Mouse (Mus musculus): ENCODE measurements around the gene Parp4. TPM values are rescaled to one million over a fixed set of nuclear protein-coding genes. Genes with fewer than 3 reads are reported as not detected.

The Parp4 gene
- 0.94 and 1.6 TPM in 2 replicates for polyA plus RNA-seq (2015; fragmentation: Nextera tagmentation; extraction: Ambion mirVana)

- no peak within 1 kb of the TSS for H3K27ac ChIP-seq
- H3K4me1 ChIP-seq: peaks cover 17% of the 10 kb centered on the region
- H3K9me3 ChIP-seq: no peaks in the 10 kb centered on the region
- no peak for ATAC-seq (replicated peaks)
- H3K27me3 ChIP-seq (replicated peaks): peaks cover 9% of the 10 kb centered on the region; the same call in 1 of the 2 replicates
- no peaks in the 10 kb centered on the region for H3K36me3 ChIP-seq (replicated peaks)
- H3K4me3 ChIP-seq: peak within 1 kb of the TSS; percentile 40
- H3K4me2 ChIP-seq: peak within 1 kb of the TSS; percentile 61
- peak within 1 kb of the TSS; percentile 17; the same call in 1 of the 2 replicates for H3K9ac ChIP-seq
- WGBS: 2% methylated on average over 24 of the region's 24 CpGs
Measured at GRCm38 (mm10) chr14:56575416-56575815, at the start of gene Parp4, which contains the start of gene Cenpj. Gene Parp4, plus strand, starts transcription at chr14:56575619. Gene Cenpj, minus strand, starts transcription at chr14:56575425.

- ATAC-seq (replicated peaks): no peak
- Histone ChIP-seq H3K27ac (no peak overlapping the region), H3K9me3 (no peaks in the 10 kb centered on the region), H3K36me3 (replicated peaks) (peaks cover 5% of the 10 kb centered on the region; the same call in 1 of the 2 replicates), H3K4me2 (no peak overlapping the region), H3K9ac (no peak overlapping the region), H3K27me3 (replicated peaks) (no peaks in the 10 kb centered on the region), H3K4me1 (no peaks in the 10 kb centered on the region), H3K4me3 (no peak overlapping the region)
- WGBS: 85% methylated on average over 2 of the region's 2 CpGs
Measured at GRCm38 (mm10) chr14:56530788-56531187, 44.6 kb upstream of the Parp4 start.

- Histone ChIP-seq H3K36me3 (replicated peaks) (0 out of 2 replicates have a peak, but pooled peaks cover 4% of the 10 kb centered on the region), H3K4me1 (no peaks in the 10 kb centered on the region), H3K27ac (no peak overlapping the region), H3K4me2 (no peak overlapping the region), H3K9me3 (no peaks in the 10 kb centered on the region), H3K9ac (no peak overlapping the region), H3K4me3 (no peak overlapping the region), H3K27me3 (replicated peaks) (no peaks in the 10 kb centered on the region)
- WGBS: 83% methylated on average over 1 of the region's 1 CpGs
- no peak for ATAC-seq (replicated peaks)
Measured at GRCm38 (mm10) chr14:56544946-56545345, 30.5 kb upstream of the Parp4 start.

GRCm38 (mm10) chr14:56545491-56545890, 29.9 kb upstream of the Parp4 start:
- WGBS: 95% methylated on average over 4 of the region's 4 CpGs

GRCm38 (mm10) chr14:56550960-56551359, 24.5 kb upstream of the Parp4 start:
- no peak for ATAC-seq (replicated peaks)
- H3K36me3 ChIP-seq (replicated peaks): peaks cover 11% of the 10 kb centered on the region; the same call in 1 of the 2 replicates
- H3K4me2 ChIP-seq: no peak overlapping the region
- H3K4me1 ChIP-seq: no peaks in the 10 kb centered on the region
- no peak overlapping the region for H3K27ac ChIP-seq
- H3K9me3 ChIP-seq: no peaks in the 10 kb centered on the region
- H3K9ac ChIP-seq: no peak overlapping the region
- no peak overlapping the region for H3K4me3 ChIP-seq
- H3K27me3 ChIP-seq (replicated peaks): no peaks in the 10 kb centered on the region
- WGBS: 89% methylated on average over 4 of the region's 4 CpGs

More at GRCm38 (mm10) chr14:56545491-56545890, 29.9 kb upstream of the Parp4 start:
- Histone ChIP-seq H3K36me3 (replicated peaks) (0 out of 2 replicates have a peak, but pooled peaks cover 4% of the 10 kb centered on the region), H3K27me3 (replicated peaks) (no peaks in the 10 kb centered on the region), H3K4me3 (no peak overlapping the region), H3K27ac (no peak overlapping the region), H3K4me2 (no peak overlapping the region), H3K9me3 (no peaks in the 10 kb centered on the region), H3K9ac (no peak overlapping the region), H3K4me1 (no peaks in the 10 kb centered on the region)
- ATAC-seq (replicated peaks): no peak

GRCm38 (mm10) chr14:56552924-56553323, 22.5 kb upstream of the Parp4 start:
- no peaks in the 10 kb centered on the region for H3K27me3 ChIP-seq (replicated peaks)
- no peaks in the 10 kb centered on the region for H3K4me1 ChIP-seq
- 95% methylated on average over 6 of the region's 6 CpGs for WGBS
- H3K9me3 ChIP-seq: no peaks in the 10 kb centered on the region
- ATAC-seq (replicated peaks): no peak
- no peak overlapping the region for H3K9ac ChIP-seq
- H3K36me3 ChIP-seq (replicated peaks): peaks cover 14% of the 10 kb centered on the region; the same call in 1 of the 2 replicates
- no peak overlapping the region for H3K27ac ChIP-seq
- H3K4me3 ChIP-seq: no peak overlapping the region
- no peak overlapping the region for H3K4me2 ChIP-seq

- WGBS: 93% methylated on average over 7 of the region's 7 CpGs
- peaks cover 14% of the 10 kb centered on the region; the same call in 1 of the 2 replicates for H3K36me3 ChIP-seq (replicated peaks)
- ATAC-seq (replicated peaks): no peak
- no peaks in the 10 kb centered on the region for H3K4me1 ChIP-seq
- H3K9ac ChIP-seq: no peak overlapping the region
- no peak overlapping the region for H3K27ac ChIP-seq
- no peak overlapping the region for H3K4me2 ChIP-seq
- no peaks in the 10 kb centered on the region for H3K9me3 ChIP-seq
- no peak overlapping the region for H3K4me3 ChIP-seq
- H3K27me3 ChIP-seq (replicated peaks): no peaks in the 10 kb centered on the region
Measured at GRCm38 (mm10) chr14:56553331-56553730, 22.1 kb upstream of the Parp4 start.

GRCm38 (mm10) chr14:56554716-56555115, 20.7 kb upstream of the Parp4 start:
- Histone ChIP-seq H3K27me3 (replicated peaks) (no peaks in the 10 kb centered on the region), H3K36me3 (replicated peaks) (peaks cover 14% of the 10 kb centered on the region; the same call in 1 of the 2 replicates)

GRCm38 (mm10) chr14:56559134-56559533, 16.3 kb upstream of the Parp4 start:
- ATAC-seq (replicated peaks): no peak
- Histone ChIP-seq H3K27me3 (replicated peaks) (no peaks in the 10 kb centered on the region), H3K27ac (no peak overlapping the region), H3K4me3 (no peak overlapping the region), H3K9me3 (no peaks in the 10 kb centered on the region), H3K9ac (no peak overlapping the region), H3K4me1 (no peaks in the 10 kb centered on the region), H3K36me3 (replicated peaks) (peaks cover 11% of the 10 kb centered on the region; the same call in 1 of the 2 replicates), H3K4me2 (no peak overlapping the region)
- WGBS: 96% methylated on average over 3 of the region's 3 CpGs

More at GRCm38 (mm10) chr14:56554716-56555115, 20.7 kb upstream of the Parp4 start:
- no peak overlapping the region for H3K4me2 ChIP-seq
- no peak for ATAC-seq (replicated peaks)
- H3K27ac ChIP-seq: no peak overlapping the region
- H3K4me1 ChIP-seq: no peaks in the 10 kb centered on the region
- H3K9ac ChIP-seq: no peak overlapping the region
- H3K9me3 ChIP-seq: no peaks in the 10 kb centered on the region
- WGBS: 100% methylated on average over 2 of the region's 2 CpGs
- H3K4me3 ChIP-seq: no peak overlapping the region

- H3K4me3 ChIP-seq: no peak overlapping the region
- WGBS: 85% methylated on average over 7 of the region's 7 CpGs
- H3K4me2 ChIP-seq: no peak overlapping the region
- peaks cover 10% of the 10 kb centered on the region for H3K4me1 ChIP-seq
- H3K9me3 ChIP-seq: no peaks in the 10 kb centered on the region
- no peaks in the 10 kb centered on the region for H3K27me3 ChIP-seq (replicated peaks)
- no peak overlapping the region for H3K27ac ChIP-seq
- no peak for ATAC-seq (replicated peaks)
- peaks cover 7% of the 10 kb centered on the region; the same call in 1 of the 2 replicates for H3K36me3 ChIP-seq (replicated peaks)
- H3K9ac ChIP-seq: no peak overlapping the region
Measured at GRCm38 (mm10) chr14:56567476-56567875, 7.9 kb upstream of the Parp4 start.

- Histone ChIP-seq H3K4me1 (peaks cover 12% of the 10 kb centered on the region), H3K9ac (no peak overlapping the region), H3K9me3 (no peaks in the 10 kb centered on the region), H3K27ac (no peak overlapping the region), H3K36me3 (replicated peaks) (no peaks in the 10 kb centered on the region), H3K4me2 (no peak overlapping the region), H3K27me3 (replicated peaks) (no peaks in the 10 kb centered on the region), H3K4me3 (no peak overlapping the region)
- 88% methylated on average over 4 of the region's 4 CpGs for WGBS
- ATAC-seq (replicated peaks): no peak
Measured at GRCm38 (mm10) chr14:56569041-56569440, 6.4 kb upstream of the Parp4 start.

GRCm38 (mm10) chr14:56571310-56572093, 3.9 kb upstream of the Parp4 start:
- Histone ChIP-seq H3K4me2 (peak overlapping the region; percentile 79), H3K36me3 (replicated peaks) (no peaks in the 10 kb centered on the region), H3K4me3 (peak overlapping the region; percentile 56), H3K27me3 (replicated peaks) (peaks cover 9% of the 10 kb centered on the region; the same call in 1 of the 2 replicates), H3K4me1 (peaks cover 21% of the 10 kb centered on the region), H3K27ac (peak overlapping the region; percentile 74), H3K9ac (peak overlapping the region; percentile 50), H3K9me3 (no peaks in the 10 kb centered on the region)
- under 1% methylated on average over 59 of the region's 59 CpGs for WGBS
- peak; percentile 100 for ATAC-seq (replicated peaks)
